Comparison of ENCODE assay signal across 12 mouse cellular contexts in genomic region chr10:89450411-89450810, GRCm38 (mm10). TPM values are rescaled to one million over a fixed set of nuclear protein-coding genes. Genes with fewer than 3 reads are reported as not detected.
DNase-seq lines count a peak whose midpoint lies in the region; ATAC-seq and TF ChIP-seq lines count a peak whose summit lies in the region.
"Had no signal": no experiment of that assay in that cellular context is flagged by ENCODE, and none has a peak within 500 bp of the region (broad histone marks: within the 10 kb centered on the region; RNA-seq: fewer than 3 reads in every experiment).

No protein-coding gene starts in this region.

- intact Hi-C loops in gastrocnemius, adult 2 months (cut with DNase I): no loop called here

- no peak overlapping the region for H3K4me3 ChIP-seq in gastrocnemius, adult 2 months
- no peak overlapping the region for H3K4me3 ChIP-seq in midbrain, postnatal 0 days (ENCODE audit: low read depth, low read length)
- no peak overlapping the region for H3K4me3 ChIP-seq in midbrain, embryonic 11.5 days (ENCODE audit: low read depth, low read length)
- H3K4me3 ChIP-seq: heart, embryonic 12.5 days; liver, embryonic 12.5 days; midbrain, embryonic 13.5 days had no signal

- no peak for ATAC-seq in midbrain, postnatal 0 days (ENCODE audit: low FRiP score)
- no peak for ATAC-seq in midbrain, embryonic 11.5 days (ENCODE audit: low FRiP score)
- 0 out of 2 replicates have a peak, but pooled peaks have one; percentile 15 for ATAC-seq in megakaryocyte progenitor cell, adult 5-6 weeks (replicated peaks; ENCODE audit: poor library complexity)
- ATAC-seq: hindbrain, embryonic 16.5 days; liver, embryonic 12.5 days; midbrain, embryonic 13.5 days had no signal

- H3K27me3 ChIP-seq in midbrain, postnatal 0 days (ENCODE audit: insufficient read depth, low read length): 0 out of 2 replicates have a peak, but pooled peaks cover 5% of the 10 kb centered on the region
- H3K27me3 ChIP-seq in midbrain, embryonic 11.5 days (ENCODE audit: control insufficient read depth, insufficient read depth, low read length): no peaks in the 10 kb centered on the region; the same call in 1 of the 2 replicates
- H3K27me3 ChIP-seq: CH12.LX; heart, embryonic 12.5 days; liver, embryonic 12.5 days had no signal

- peak; percentile 34 for DNase-seq in gastrocnemius, adult 2 months
- DNase-seq in gastrocnemius, adult 8-10 months (ENCODE audit: low spot score in 2 of 2): no peak
- DNase-seq in midbrain, postnatal 0 days (ENCODE audit: low spot score): peak; percentile 67
- no peak for DNase-seq in midbrain, embryonic 11.5 days (ENCODE audit: low spot score, missing footprints)
- DNase-seq in cerebellum, adult 18-20 months: peak; percentile 8 to 21
- no peak for DNase-seq in kidney, adult 18-20 months

- no peak for TF ChIP-seq CTCF in gastrocnemius, adult 2 months (IDR thresholded peaks at IDR 0.05)
- TF ChIP-seq CTCF in midbrain, postnatal 0 days (IDR thresholded peaks at IDR 0.05): no peak

- 73% methylated on average over 10 of the region's 10 CpGs for WGBS in midbrain, postnatal 0 days
- WGBS in midbrain, embryonic 11.5 days: 88% methylated on average over 10 of the region's 10 CpGs

- no peak overlapping the region for H3K9ac ChIP-seq in midbrain, postnatal 0 days (replicated peaks; ENCODE audit: low read length, poor library complexity, severe bottlenecking)
- no peak overlapping the region for H3K9ac ChIP-seq in midbrain, embryonic 11.5 days (ENCODE audit: low read length)
- H3K9ac ChIP-seq: heart, embryonic 12.5 days; liver, embryonic 12.5 days; midbrain, embryonic 13.5 days had no signal

- no peaks in the 10 kb centered on the region for H3K4me1 ChIP-seq in midbrain, postnatal 0 days (ENCODE audit: insufficient read depth, low read length)
- H3K4me1 ChIP-seq in midbrain, embryonic 11.5 days (ENCODE audit: control insufficient read depth, insufficient read depth, low read length): no peaks in the 10 kb centered on the region
- H3K4me1 ChIP-seq: heart, embryonic 12.5 days had no signal

- no peak overlapping the region for H3K4me2 ChIP-seq in midbrain, postnatal 0 days (ENCODE audit: low read depth, low read length, poor library complexity, severe bottlenecking)
- no peak overlapping the region for H3K4me2 ChIP-seq in midbrain, embryonic 11.5 days
- H3K4me2 ChIP-seq: heart, embryonic 12.5 days; liver, embryonic 12.5 days; midbrain, embryonic 13.5 days had no signal

- no peak overlapping the region for H3K27ac ChIP-seq in gastrocnemius, adult 2 months
- H3K27ac ChIP-seq in midbrain, postnatal 0 days (ENCODE audit: low read depth, low read length): no peak overlapping the region
- no peak overlapping the region for H3K27ac ChIP-seq in midbrain, embryonic 11.5 days (ENCODE audit: low read depth, low read length)
- H3K27ac ChIP-seq: liver, embryonic 12.5 days; midbrain, embryonic 13.5 days had no signal

- no peaks in the 10 kb centered on the region for H3K36me3 ChIP-seq in midbrain, postnatal 0 days (ENCODE audit: insufficient read depth, low read length)
- no peaks in the 10 kb centered on the region for H3K36me3 ChIP-seq in midbrain, embryonic 11.5 days (ENCODE audit: control insufficient read depth, insufficient read depth, low read length)
- H3K36me3 ChIP-seq: heart, embryonic 12.5 days; liver, embryonic 12.5 days; midbrain, embryonic 13.5 days had no signal

- no peaks in the 10 kb centered on the region for H3K9me3 ChIP-seq in midbrain, postnatal 0 days (ENCODE audit: low read length)
- H3K9me3 ChIP-seq in midbrain, embryonic 11.5 days (ENCODE audit: control insufficient read depth, low read length): no peaks in the 10 kb centered on the region
- H3K9me3 ChIP-seq: heart, embryonic 12.5 days; liver, embryonic 12.5 days; midbrain, embryonic 13.5 days had no signal

RNA-seq across cellular contexts. Expression of gene Gas2l3, which starts 6.6 kb away (rescaled TPM):
- total RNA-seq in gastrocnemius, adult 2 months (2021): under 1 TPM; 0.89 to 0.95 TPM
- 1 to 10 TPM in 2 of 4 experiments, under 1 TPM in 2; 0.53 to 1.6 (median 1.1) TPM for total RNA-seq in gastrocnemius, adult 8-10 months (2022)
- 3.7 and 7.0 TPM in 2 replicates for total RNA-seq in midbrain, postnatal 0 days (2014; rRNA removed)
- polyA plus RNA-seq in midbrain, postnatal 0 days (2015; fragmentation: Nextera tagmentation; extraction: Ambion mirVana): 1.6 and 1.7 TPM in 2 replicates
- polyA plus RNA-seq in midbrain, embryonic 11.5 days (2014; fragmentation: Nextera tagmentation; extraction: Ambion mirVana): 8.9 and 10.4 TPM in 2 replicates
- 23.2 and 24.1 TPM in 2 replicates for total RNA-seq in megakaryocyte progenitor cell, adult 5-6 weeks (2015)
- 22.1 and 33.9 TPM in 2 replicates for total RNA-seq in megakaryocyte progenitor cell, adult 5-6 weeks (2017)

Comparison
In these comparisons a context has a peak if more than half of its experiments do, and no peak if none do; other contexts are left out.
1. DNase-seq: peak in gastrocnemius, adult 2 months (single experiment), midbrain, postnatal 0 days (single experiment) and cerebellum, adult 18-20 months (2 of 2); none in gastrocnemius, adult 8-10 months (0 of 2), midbrain, embryonic 11.5 days (single experiment) and kidney, adult 18-20 months (single experiment).